8 mouse cellular contexts compared by ENCODE assay signal in the genomic region with DNA sequence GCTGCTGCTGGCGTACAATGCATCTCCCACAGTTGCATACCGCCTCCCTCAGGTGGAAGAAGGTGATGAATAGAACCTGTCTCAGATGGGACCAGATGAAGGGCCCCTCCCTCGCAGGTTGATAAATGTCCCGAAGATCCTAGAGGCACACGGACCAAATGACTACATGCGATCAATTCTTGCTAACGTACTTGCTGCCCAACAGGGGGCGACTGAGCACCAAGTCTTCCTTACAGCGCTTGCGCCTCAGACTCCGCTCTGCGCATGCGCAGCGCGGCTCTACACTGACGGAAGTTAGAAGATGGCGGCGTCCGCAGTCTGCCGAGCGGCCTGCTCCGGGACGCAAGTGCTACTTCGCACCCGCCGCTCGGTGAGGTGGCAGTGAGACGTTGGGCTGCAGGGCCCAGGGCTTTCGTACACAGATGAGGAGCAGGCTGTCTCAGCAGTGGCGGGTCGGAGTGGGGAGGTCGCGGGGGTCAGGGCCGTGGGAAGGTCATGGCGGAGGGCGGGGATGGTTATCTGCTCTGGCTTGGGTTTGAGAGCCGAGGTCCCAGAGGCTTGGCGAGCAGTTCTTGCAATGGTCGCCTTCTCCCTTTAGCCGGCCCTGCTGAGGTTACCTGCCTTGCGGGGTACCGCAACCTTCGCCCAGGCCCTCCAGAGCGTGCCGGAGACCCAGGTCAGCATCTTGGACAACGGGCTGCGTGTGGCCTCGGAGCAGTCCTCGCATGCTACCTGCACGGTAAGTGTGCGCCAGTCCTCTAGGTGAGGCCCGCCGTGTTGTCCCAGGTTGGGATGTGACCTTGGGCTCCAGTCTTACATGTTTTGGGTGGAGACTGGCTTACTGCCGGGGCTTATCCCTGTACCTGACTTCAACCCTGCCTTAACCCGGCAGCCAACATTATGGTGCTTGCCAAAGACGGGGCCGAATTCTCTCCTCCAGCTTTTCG. TPM values are rescaled to one million over a fixed set of nuclear protein-coding genes. Genes with fewer than 3 reads are reported as not detected.
A peak's percentile ranks its signal among the peaks of the same experiment; 100 is the strongest.
DNase-seq lines count a peak whose midpoint lies in the region; ATAC-seq lines count a peak whose summit lies in the region.

A gene (plus strand): TSS at position 216 of the 947 bp plus-strand sequence.

- no peaks in the 10 kb centered on the region for H3K9me3 ChIP-seq in hindbrain, embryonic 15.5 days

- ATAC-seq in hindbrain, embryonic 15.5 days (ENCODE audit: low FRiP score, low read depth) = peak; percentile 92

- 1% methylated on average over 58 of the region's 58 CpGs for WGBS in hindbrain, embryonic 15.5 days

- H3K27me3 ChIP-seq in hindbrain, embryonic 15.5 days = no peaks in the 10 kb centered on the region

- H3K4me3 ChIP-seq in hindbrain, embryonic 15.5 days = peak within 1 kb of the TSS; percentile 93

- H3K4me2 ChIP-seq in hindbrain, embryonic 15.5 days = peak within 1 kb of the TSS; percentile 82

- H3K36me3 ChIP-seq in hindbrain, embryonic 15.5 days = peaks cover 28% of the 10 kb centered on the region

- H3K9ac ChIP-seq in hindbrain, embryonic 15.5 days = peak within 1 kb of the TSS; percentile 97

- peaks cover 10% of the 10 kb centered on the region for H3K4me1 ChIP-seq in hindbrain, embryonic 15.5 days (replicated peaks)

- peak; percentile 96 for DNase-seq in T-cell, adult 2 months (ENCODE audit: low spot score)
- DNase-seq in cerebellum, postnatal 36 days = peak; percentile 98
- DNase-seq in frontal cortex, postnatal 36 days (ENCODE audit: low spot score in 2 of 2) = peak; percentile 92 to 94
- peak; percentile 88 for DNase-seq in left cerebral cortex, adult 11 months (ENCODE audit: low spot score)
- peak; percentile 96 for DNase-seq in lung, postnatal 4 days
- peak; percentile 98 for DNase-seq in retina, postnatal 7 days (ENCODE audit: low read depth, low spot score)
- DNase-seq in urinary bladder, adult 2 months (ENCODE audit: low spot score) = peak; percentile 85

- peak within 1 kb of the TSS; percentile 82 for H3K27ac ChIP-seq in hindbrain, embryonic 15.5 days (replicated peaks)

RNA-seq across cellular contexts. Expression of the gene that starts here (rescaled TPM):
- 480 and 488 TPM in 2 replicates for polyA plus RNA-seq in hindbrain, embryonic 15.5 days (2015; fragmentation: Nextera tagmentation; extraction: Ambion mirVana)
- 278 and 302 TPM in 2 replicates for polyA plus RNA-seq in urinary bladder, adult 2 months (2012; rRNA removed)

Comparison
In these comparisons a context has a peak if more than half of its experiments do, and no peak if none do; other contexts are left out.
1. Peak in every context shown above with its lines: DNase-seq, ATAC-seq, H3K4me3 ChIP-seq and H3K27ac ChIP-seq.